Mouse (Mus musculus): ENCODE measurements around the gene Gabbr2.

Gene Gabbr2

GRCm38 (mm10) chr4:46617408-46617807, 374.3 kb downstream of the Gabbr2 start:
- in situ Hi-C loops (cut with MboI, MseI), result loop anchor here (5.0 kb wide), 1 partner anchor 430 kb away; no protein-coding TSS in a partner anchor

- in situ Hi-C loops (cut with MboI, MseI), result loop anchor here (5.0 kb wide), 2 partner anchors 33 to 433 kb away; no protein-coding TSS in a partner anchor
Observed at GRCm38 (mm10) chr4:46614641-46615040, 377.0 kb downstream of the Gabbr2 start.

GRCm38 (mm10) chr4:46613618-46614017, 378.1 kb downstream of the Gabbr2 start:
- in situ Hi-C loops (cut with MboI, MseI), result loop anchor here (5.0 kb wide), 1 partner anchor 34 kb away; no protein-coding TSS in a partner anchor
